Mouse (Mus musculus): ENCODE data around the gene Gm49369. TPM values are rescaled to one million over a fixed set of nuclear protein-coding genes. Genes with fewer than 3 reads are reported as not detected.
"Not testable (repeated sequence)": the region's sequence is repeated elsewhere in the genome, so short reads cannot be mapped to it uniquely, and the experiment has no call there.

Gm49369 gene
- not detected for polyA plus RNA-seq (2017; shearing (Covaris generic))

GRCm38 (mm10) chr7:142382567-142382966 is at the start of gene Gm49369:
Gene Gm49369, minus strand, starts transcription at chr7:142382667.
- ATAC-seq, result no peak

DNA sequence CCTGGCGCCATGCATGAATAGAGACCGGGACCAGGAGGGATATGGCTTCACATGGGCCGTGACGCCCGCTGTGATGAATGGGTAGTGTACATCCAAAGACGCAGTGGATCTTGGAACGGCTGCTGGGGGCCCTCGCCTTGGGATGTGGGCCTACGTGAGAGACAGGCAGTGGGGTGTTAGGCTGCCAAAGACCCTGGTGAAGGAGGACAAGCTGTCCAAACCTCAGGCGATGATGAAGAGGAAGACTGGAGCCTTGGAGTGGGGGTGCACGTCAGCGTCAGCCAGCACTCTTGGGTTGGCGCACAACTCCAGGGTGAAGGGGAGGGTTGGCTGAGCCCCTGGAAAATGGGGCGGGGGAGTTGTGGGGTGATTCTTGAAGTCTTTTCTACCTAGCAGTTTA is 48.6 kb upstream of the Gm49369 start:
- ATAC-seq, result no peak

DNA sequence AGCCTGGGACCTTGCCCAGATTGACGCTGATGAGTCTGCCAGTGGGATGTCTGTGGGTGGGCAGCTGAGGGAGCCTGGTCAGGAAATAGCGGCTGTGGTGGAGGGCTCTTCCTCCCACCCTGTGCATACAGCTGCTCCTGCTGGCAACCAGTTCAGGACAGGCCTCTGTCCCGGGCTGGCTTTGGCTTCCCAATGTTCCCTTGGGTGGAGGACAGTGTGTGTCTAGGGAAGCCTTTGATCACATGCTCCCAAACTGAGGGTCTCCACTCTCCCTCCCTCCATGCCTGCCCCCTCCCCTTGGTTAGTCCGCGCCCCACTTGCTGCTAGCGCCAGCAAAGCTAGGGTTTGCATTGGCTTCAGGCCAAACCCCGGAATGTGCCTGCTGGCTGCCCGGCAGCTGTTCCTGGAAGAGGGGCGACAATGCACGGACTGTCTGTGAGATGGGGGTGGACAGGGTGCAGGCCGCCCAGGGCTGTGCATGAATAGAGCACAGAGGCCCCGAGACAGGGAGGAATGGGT is 47.8 kb upstream of the Gm49369 start:
- no peak for ATAC-seq

GRCm38 (mm10) chr7:142428213-142428612 is 45.7 kb upstream of the Gm49369 start:
- ATAC-seq, result no peak

- no peak for ATAC-seq
Measured at GRCm38 (mm10) chr7:142425641-142426213, 43.3 kb upstream of the Gm49369 start.

GRCm38 (mm10) chr7:142421826-142422225 is 39.4 kb upstream of the Gm49369 start:
- no peak for ATAC-seq

- no peak for ATAC-seq
Measured at GRCm38 (mm10) chr7:142419887-142420286, 37.4 kb upstream of the Gm49369 start.

GRCm38 (mm10) chr7:142418679-142419078 is 36.2 kb upstream of the Gm49369 start:
- no peak for ATAC-seq

DNA sequence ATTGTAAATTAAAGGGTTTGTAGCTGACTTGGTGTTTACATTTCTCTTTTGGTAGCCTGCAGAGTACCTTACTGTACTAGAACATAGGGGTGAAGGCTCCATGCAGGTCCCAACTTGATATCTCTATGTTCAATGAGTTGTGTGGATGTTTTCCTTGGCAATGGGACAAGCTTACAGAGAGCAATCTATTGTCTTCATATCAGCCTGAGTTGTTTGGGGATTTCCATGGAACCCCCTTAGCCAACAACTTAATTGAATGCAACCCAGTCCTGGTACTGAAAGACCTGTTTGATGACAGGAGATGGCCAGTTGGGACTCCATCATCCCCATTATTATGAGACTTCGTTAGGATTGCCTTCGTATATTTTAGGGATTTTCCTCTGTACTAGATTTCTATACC is 35.6 kb upstream of the Gm49369 start:
- ATAC-seq, result no peak

DNA sequence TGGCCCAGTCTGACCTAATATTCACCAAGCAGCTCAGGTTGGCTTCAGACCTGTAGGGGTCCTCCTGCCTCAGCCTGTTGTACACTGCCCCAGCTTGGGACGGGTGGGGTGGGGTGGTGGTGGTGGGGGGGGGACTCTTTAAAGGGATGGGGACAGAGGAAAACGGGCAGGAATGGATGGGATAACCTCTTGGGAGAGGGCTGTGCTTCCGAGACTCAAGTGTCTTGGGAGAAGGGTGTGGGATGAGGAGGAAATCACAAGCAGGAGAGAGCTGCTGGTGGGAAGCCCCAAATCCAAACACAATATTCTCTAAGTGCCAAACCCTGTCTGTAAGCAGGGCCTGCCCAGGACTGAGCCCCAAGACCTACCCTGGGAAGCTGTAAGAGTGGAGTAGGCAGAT is 33.8 kb upstream of the Gm49369 start:
- ATAC-seq, result no peak

- no peak for ATAC-seq
Measured at GRCm38 (mm10) chr7:142415314-142415713, 32.8 kb upstream of the Gm49369 start.

DNA sequence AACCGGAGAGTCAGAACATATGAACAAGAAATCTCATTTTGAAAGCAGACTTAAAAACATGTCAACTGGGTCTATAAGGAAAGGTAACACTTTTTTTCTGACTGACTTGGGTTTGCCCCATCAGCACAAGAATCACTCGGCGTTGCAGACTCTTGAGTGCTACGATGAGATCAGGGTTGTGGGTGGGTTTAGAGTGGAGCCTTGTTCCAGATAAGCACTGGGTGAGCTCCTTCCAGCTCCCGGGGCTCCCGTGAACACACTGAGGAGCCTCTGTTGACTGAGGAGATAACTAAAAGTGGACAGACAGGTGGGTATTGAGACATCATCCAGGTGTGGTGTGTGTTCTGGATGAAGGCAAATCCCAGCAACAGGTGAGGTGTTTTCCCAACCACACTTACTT is 30.8 kb upstream of the Gm49369 start:
- no peak for ATAC-seq

GRCm38 (mm10) chr7:142409603-142410002 is 27.1 kb upstream of the Gm49369 start:
- ATAC-seq, result no peak

- no peak for ATAC-seq
Measured at GRCm38 (mm10) chr7:142408686-142409085, 26.2 kb upstream of the Gm49369 start.

DNA sequence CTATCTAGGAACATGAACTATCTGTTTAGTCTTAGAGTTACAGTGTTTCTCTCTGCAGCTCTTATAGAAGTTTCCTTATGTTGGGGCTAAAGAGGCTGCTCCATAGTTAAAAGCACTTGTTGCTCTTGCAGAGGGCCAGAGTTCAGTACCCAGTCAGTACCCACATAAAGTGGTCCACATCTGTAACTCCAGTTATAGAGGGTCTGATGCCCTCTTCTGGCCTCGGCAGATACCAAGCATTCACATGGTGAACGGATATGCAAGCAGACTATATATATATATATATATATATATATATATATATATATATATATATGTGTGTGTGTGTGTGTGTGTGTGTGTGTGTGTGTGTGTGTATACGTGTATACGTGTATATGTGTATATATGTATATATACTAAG is 25.5 kb upstream of the Gm49369 start:
- ATAC-seq, result no peak

GRCm38 (mm10) chr7:142405134-142405533 is 22.7 kb upstream of the Gm49369 start:
- not testable (repeated sequence) for ATAC-seq

DNA sequence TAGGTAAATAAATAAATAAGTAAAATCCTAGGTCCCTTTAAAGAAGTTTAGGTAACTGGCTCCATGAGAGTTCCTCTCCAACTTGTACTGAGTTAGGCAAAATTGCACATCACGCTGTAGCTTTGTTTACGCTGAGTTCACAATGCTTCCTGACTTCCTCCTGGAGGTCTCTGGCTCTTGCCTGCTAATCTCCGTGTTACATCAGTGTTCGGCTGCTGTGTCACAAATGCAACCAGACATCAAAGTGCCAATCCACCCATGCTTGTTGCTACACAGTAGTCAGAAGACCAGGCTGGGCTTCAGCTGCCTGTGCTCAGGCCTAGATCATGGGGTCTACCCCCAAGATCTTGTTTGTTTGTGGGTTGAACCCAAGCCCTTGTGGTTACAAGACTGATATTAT is 21.1 kb upstream of the Gm49369 start:
- ATAC-seq, result no peak

DNA sequence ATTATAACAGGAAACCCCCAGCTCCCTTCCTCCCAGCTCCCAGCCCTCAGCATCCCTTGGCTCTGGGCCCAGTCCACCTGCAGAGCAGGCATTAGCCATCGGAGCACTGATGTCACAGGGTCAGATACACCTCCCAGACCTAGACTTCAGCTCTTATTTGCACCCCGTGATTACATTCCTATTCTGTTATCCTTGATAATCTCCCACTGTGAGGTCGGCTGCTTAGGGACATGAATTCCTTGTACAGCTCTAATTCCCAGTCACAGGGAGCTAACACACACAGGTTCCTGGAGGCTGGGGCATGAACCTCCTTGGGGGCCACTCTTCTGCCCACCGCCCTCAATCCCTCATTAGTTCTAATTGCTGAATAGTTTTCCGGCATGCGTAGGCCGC is 18.3 kb upstream of the Gm49369 start:
- no peak for ATAC-seq

DNA sequence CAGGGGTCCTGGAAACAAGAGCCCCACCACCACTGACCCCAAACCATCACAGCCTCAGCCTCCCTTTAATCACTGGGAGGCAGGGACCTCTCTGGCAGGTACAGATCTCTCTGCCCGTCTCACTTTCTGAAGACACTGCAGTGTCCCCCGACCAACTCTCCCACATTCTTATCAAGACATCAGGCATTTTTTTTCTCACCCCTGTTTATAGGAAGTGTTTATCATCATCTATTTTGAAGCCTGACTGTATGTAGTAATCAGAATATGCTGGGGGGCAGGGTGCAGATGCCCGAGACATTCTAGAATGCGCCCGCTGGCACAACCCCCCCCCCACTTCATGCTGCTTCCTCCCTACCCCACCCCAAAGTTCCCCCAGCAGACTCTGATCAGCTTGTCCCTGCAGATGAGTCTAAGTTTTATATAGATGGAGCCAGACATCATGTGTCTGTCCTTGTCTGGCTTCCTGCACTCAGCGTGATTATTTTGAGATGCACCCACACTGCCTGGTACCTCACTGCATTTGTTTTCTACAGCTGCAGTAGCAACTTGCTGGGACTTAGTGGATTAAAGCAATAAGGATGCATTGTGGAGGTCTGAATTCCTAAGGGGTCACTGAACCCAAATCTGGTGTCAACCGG is 17.8 kb upstream of the Gm49369 start:
- no peak for ATAC-seq

DNA sequence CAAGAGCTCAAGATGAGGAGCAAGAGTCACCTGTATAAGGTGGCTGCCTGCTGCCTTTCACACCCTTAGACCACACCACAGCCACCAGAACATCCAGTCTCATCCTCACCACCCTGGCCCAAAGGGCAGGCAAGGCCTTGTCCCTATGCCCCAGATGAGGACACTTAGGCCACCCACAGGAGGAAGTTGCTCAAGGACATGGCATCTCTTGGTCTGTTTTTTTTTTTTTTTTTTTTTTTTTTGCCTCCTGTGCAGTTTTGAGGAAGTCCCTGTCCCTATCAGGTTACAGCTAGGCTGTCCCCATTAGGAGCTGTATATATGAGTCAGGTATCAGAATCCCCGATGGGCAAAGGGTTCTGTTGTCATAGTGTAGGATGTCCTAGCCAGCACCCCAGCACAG is 16.8 kb upstream of the Gm49369 start:
- no peak for ATAC-seq

DNA sequence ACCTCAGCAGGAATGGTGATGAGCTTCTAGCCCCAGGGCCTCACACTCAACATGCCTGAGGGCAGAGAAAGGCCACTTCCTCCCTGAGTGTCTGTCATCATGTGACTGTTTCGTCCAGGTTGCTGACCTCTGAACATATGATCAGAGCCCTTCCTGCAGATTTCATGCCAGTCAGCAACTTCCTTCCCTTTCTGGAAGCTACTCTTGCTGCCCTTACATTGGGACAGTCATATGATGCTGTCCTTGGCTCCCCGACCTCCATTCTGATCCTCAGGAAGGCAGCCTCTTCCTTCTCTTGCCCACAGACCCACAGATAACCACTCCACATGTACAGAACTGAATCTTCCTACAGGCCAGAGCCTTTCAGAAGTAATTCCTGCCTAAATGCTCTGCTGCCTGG is 15.6 kb upstream of the Gm49369 start:
- no peak for ATAC-seq

DNA sequence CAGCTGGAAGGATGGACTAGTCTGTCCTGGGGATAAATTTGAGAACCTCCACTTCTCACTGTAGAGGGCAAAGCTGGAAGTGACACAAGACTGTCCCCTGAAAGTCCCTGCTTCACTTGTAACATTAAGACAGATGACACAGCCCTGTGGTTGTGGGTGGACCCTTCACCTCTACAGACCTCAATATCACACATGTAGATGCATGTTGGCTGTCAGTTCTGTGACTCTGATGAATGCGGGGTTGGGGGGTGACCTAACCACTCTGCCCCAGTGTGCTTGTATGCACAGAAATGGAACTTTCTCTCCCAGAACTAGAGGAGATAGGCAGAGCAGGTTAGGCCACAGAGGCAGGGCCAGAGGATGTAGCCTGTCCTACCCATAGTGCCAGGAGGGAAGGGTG is 14.1 kb upstream of the Gm49369 start:
- ATAC-seq, result no peak

GRCm38 (mm10) chr7:142395472-142395871 is 13.0 kb upstream of the Gm49369 start:
- no peak for ATAC-seq

Measured in CD4-positive, CD25-positive, alpha-beta regulatory T cell, adult 4 months (primary cell).